Mouse (Mus musculus) frontal cortex, postnatal 10 days (tissue): ENCODE measurements around the gene Macrod2.

Source experiments
- DNase-seq, 2 experiments: peaks; one replicate each; pipeline ENCODE4 v3.0.0; 2022; ENCODE audit warnings: low spot score in 2 of 2, mixed read lengths in 1 of 2

The Macrod2 gene

DNA sequence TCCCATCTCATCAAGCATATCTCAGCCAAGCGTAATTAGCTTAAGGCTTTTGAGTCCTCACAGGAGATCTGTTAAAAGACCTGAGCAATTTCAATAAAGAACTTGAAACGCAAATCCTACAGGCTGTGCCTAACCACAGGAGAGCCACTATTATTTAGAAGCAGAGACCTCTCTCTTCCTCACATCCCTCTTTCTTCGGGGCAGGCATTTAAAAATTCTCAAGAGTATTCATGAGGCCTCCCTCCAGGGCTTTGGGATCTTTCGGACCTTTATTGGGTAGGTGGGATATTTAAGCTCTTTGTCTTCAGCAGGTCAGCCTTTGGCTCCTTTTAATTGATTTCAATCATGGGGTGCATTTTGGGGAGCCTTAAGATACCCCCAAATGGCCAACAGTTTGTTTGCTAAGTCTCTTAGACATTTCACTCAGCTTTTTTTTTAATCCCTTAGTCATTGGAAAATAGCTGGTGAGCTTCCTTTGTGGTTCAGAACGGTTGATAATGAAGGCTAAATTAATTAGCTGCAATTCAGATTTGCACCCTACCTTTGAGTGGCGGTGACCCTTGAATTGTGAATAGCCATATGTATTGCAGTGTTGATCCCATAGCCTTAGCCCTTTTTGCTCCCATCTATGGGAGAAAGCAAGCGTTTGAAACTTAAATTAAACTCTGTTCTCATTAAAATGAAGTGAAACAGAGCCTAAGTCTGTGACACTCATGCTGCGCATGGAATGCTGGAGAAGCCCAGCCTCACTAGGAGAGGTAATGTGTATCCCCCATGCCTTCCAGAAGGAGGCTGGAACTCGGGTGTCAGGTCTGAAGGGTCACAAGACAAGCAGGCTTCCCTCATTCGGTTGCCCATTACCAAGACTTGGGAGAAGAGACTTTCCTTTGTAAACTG lies 1940.2 kb downstream of the Macrod2 start:
- no peak for DNase-seq

DNA sequence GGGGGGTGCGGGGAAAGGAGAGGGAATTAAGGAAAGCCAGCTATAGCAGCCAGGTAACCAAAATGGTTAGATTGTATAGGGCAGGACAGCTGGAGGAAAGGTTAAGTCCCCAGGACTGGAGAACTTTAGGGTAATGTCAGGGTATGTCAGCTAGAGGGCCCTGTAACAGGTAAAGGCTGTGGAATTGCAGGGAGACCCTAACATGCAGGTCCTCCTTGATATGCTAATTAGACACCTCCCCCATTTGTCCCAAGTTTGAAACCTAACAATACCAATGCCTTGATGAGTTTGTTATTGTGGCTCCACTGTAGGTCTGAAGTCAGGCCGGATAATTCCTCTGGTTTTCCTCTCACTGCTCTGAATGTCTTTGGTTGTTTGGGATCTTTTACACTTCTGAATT lies 1948.9 kb downstream of the Macrod2 start:
- no peak for DNase-seq

DNA sequence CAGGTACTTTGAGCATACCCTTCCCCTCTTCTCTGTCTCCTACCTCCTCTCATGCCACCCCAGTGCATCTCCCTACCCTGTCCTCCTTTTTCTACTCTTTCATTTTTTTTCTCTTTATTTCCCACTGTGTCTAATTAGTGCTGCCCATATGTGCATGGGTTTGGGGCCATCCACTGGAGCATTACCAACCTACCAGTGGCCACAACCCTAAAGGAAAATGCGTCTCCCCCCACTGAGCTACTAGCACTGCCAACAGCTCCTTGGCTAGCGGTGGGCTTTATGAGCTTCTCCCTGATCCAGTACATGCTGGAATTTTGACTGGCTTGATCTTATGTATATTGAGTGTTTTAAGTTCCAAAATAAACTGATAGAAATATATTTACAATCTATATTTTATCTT lies 1949.6 kb downstream of the Macrod2 start:
- DNase-seq, result no peak

DNA sequence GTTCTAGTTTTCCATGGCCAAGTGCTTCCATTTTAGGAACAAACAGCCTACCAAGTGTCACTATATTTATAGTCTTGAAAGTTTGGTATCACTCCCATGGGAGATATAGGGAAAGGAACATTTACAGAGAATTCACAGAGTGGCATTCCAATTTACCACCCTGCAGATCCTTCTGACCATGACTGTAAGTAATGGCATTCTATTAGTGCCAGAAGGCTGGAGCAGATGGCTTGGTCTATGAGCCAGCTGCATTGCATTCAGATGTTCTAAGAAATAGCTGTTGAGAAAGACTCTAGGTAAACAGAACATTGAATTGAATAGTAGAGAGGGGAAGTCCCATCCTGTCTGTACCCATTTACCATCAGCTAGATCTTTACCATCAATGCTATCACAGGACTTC lies 1954.7 kb downstream of the Macrod2 start:
- no peak for DNase-seq

DNA sequence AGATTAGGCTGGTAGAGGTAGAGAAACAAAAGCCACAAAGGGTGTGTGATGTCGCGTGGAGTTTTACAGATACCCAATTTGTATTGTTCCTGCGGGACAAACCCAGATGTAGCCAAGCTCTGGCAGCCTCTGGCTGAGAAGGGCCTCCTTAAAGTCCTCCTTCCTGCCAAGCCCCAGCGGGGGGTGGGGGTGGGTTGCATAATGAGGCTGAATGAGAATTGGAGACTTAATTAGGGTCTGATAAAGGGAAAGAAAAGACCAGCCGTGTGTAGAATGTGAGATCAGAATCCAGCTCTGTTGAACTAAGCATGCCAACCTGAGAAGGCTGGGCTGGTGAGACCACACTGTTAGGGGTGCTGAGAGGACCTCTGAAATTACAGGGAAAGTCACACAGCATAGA lies 1967.8 kb downstream of the Macrod2 start:
- DNase-seq, result peak; percentile 24 to 49

DNA sequence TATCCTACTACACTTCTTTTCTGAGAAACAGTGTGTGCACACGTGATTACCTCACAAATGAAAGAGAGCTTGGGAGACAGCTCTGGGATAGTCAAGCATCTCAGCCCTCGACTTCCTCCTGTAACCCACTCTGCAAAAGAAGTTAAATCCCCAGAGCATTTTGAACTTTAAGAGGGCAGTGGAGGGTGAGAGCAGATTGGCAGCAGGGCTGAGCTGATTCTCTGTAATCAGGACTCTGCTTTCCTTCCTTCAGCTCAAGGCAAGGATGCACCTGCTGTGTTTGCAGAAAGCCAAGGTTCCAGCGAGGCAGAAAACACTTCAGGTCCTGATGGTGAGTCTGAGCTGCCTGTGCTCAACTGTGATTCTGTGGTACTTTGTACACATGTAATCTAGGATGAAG lies 1978.9 kb downstream of the Macrod2 start:
- no peak for DNase-seq

DNA sequence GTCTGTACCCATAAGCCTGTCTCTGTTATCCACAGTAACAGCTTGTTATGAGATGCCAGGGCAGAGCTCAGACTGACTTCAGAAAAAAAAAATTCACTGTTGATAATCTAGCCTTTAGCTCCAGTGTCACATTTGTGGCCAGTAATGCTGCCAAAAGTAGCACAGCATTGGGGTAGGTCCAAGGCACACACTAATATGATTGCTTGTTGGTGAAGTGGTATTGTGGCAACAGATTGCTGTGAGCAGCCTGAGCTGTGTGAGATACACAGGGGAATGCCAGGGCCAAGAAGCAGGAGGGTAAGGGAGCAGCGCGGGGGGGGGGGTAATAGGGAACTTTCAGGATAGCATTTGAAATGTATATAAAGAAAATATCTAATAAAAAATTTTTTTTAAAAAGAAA lies 1985.5 kb downstream of the Macrod2 start:
- DNase-seq, result no peak

DNA sequence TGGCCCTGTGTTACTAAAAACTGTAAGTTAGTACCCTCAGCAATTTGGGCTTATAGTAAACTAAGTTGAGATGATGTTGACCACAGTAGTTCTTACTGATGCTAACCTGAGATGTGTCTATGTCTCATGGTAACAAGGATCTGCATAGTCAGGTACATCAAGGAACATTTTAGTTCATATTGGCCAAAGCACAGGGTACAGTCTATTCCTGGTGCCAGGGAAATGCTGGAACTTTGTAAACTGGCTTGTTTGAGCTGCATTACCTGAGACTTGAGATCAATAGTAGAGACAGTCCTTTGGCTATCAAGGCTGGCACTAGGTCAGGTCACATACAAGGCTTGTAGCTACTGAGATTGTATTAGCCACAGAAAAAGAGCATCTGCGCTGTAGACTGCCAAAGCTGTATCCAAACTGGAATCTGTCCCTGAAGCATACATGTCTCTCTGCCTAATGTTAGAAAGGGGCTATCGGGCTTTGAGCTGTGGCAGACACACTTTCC lies 1986.0 kb downstream of the Macrod2 start:
- no peak for DNase-seq

DNA sequence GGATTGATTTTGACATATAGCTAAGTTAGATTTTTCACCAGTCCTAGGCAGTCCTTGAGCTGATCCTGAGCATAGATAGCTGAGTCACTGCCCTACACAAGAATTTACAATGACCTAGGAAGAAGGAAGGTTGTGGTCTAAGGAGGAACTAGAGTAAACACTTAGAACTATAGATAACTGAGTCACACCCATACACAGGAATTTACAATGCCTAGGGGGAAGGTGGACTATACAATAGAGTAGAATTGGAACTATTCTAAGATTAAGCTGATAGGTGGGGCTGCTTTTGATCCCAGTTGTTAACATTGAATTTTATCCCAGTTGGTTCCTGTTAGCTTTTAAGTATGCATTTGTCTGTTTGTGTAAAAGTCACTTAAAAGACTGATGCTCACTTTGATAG lies 1998.4 kb downstream of the Macrod2 start:
- DNase-seq, result no peak

DNA sequence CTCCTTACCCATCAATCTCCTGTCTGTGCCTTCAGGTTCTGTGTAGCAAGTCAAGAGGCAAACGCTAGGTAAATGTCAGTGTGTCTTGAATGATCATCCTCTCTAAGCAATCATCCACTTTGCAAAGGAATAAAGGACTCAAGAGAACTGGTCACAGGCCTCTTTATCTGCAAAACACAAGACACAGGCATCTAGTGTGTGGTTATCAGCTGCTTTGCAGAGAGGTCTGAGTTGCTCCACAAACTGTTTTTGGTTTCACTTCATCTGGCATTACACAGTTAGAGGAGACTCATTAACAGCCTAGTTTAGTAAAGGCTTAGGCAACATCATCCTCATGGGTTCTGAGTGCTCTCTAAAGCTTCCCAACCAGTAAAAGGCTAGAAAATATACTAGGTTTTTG lies 2004.4 kb downstream of the Macrod2 start:
- no peak for DNase-seq

DNA sequence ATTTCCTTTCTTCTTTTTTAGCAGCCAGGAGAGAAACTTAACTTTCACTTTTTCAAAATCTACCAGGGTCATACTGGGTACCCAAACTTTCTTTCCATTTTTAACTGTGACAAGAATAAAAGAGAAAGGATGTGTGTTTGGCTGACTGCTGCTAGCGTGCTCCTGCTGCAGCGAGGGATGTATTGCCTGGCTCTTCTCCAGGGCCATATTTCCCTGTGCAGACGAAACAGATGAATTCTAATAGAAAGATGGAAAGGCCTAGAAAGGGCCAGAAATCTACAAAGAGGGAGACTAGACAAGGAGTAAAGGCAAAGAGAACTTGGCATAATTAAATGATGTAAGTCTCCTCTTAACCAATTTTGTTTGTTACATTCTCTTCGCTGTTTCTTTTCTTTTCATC lies 2005.7 kb downstream of the Macrod2 start:
- no peak for DNase-seq

DNA sequence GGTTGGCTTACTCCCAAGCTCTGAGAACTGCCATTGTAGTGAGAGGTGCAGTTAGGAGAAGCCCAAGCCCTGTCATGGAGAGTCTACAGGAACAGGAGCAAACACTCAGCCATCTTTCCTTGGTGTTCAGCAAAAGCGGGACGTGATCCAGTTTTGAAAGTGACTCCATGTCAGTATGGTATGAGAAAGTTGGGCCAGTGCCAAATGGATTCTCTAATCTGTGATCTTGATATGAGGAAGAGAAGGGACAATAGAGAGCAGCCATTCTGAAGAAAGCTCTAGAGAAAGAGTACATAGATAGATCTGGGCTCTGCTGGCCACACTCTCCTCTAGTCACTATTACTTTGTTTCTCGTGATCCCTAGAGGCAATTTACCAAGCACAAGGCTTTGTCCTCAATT lies 2006.2 kb downstream of the Macrod2 start:
- no peak for DNase-seq

DNA sequence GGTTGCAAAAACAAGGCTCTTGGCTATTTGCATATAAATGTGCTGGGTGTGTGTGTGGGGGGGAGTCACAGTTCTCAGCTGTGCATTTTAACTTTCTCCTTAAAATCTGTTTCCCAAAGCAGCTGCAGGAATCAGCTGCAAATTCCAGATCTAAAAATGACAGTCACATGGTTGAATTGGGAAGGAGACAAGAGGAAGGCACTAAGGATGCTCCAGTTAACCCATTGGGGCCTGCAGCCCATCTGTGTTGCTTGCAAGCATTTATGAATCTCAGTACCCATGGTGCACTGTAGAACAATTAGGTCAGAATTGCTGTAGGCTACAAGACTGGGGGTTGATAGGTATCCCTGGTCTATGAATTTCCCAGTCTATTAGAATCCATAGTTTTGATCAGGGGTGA lies 2008.3 kb downstream of the Macrod2 start:
- DNase-seq, result peak; percentile 27 to 49

DNA sequence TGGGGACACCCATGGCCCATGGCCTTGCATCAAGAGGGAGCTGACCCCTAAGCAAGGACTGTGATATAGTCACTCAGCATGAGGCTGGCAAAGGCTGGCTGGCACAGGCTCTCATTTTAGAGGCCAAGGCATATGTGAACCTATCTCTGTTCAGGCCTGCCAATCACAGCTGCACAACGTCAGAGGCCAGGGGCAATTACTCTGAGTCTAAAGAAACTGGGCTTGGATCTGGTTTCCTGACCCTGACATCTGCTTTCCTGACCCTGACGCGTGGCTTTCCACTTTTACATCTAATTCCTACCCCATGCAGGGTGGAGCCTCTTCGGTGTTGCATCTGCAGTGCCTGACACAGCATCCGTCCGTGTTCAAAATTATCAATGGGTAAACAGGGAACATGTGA lies 2009.2 kb downstream of the Macrod2 start:
- DNase-seq, result no peak

DNA sequence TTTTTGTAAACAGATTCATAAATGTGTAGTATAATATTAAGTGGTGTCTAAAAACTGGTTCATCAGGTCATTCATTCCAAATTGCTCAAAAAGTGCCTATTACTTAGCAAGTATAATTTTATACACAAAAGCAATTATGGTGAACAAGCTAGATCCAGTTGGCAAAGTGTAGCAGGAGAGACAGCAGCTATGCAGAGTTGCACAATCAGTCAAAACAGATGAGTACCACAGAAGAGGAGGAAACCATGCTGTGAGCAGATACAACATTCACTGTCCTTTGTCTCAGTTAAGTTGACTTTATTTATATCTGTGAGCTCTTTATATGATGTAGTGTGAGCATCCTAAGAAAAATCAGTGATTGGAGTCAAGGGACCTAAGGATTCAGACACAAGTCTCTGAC lies 2012.2 kb downstream of the Macrod2 start:
- DNase-seq, result no peak

DNA sequence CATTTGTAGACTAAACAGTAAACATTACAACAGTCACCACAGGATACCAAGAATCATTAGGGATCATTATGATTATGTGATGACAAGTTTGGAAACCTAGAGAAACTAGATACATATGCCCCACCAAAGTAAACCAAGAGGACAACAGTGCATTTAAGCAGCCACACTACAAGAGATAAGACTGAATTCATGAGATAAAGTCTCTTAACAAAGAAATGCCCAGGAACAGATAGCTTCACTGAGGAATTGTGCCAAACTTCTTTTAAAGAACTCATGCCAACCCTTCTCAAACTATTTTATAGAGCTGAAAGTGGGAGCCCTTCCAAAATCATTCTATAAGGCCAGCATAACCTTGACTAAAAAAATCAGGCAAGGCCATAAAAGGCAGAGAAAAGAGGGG lies 2015.0 kb downstream of the Macrod2 start:
- DNase-seq, result no peak

DNA sequence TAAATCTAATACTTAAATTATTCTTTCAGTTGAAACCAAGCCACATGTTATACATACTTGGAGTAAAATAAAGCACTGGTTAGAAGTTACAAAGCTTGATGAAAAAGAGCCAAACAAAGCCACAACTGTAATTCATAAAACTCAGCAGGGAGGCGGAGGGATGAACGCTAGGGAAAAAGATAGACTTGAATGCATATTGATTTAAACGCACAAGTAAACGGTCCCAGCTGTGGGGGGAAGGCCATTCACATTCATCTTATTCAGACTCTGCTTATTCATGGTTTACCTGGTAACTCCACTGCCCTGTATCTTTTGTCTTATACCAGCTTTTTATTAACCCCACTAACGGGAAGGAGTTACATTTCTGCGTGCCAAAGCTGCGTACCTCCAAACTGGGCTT lies 2038.0 kb downstream of the Macrod2 start:
- no peak for DNase-seq

DNA sequence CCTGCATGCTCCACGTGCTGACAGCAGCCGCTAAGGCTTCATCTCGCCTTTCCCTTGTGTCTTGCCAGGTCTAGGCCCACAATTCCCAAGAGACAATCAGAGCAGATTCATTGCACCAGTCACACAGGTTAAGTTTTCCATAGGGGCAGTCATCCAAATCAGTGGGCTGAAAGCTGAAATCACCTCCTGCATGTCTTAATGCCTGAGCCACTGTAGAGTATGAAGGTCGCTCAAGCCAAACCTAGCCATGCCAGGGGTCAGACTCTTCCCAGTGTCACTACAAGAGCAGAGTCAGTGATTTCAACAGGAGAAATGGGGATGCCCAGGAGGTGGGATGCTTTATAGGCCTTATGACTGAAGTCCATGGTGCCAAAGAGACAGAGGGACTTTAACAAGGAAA lies 2039.6 kb downstream of the Macrod2 start:
- DNase-seq, result no peak

DNA sequence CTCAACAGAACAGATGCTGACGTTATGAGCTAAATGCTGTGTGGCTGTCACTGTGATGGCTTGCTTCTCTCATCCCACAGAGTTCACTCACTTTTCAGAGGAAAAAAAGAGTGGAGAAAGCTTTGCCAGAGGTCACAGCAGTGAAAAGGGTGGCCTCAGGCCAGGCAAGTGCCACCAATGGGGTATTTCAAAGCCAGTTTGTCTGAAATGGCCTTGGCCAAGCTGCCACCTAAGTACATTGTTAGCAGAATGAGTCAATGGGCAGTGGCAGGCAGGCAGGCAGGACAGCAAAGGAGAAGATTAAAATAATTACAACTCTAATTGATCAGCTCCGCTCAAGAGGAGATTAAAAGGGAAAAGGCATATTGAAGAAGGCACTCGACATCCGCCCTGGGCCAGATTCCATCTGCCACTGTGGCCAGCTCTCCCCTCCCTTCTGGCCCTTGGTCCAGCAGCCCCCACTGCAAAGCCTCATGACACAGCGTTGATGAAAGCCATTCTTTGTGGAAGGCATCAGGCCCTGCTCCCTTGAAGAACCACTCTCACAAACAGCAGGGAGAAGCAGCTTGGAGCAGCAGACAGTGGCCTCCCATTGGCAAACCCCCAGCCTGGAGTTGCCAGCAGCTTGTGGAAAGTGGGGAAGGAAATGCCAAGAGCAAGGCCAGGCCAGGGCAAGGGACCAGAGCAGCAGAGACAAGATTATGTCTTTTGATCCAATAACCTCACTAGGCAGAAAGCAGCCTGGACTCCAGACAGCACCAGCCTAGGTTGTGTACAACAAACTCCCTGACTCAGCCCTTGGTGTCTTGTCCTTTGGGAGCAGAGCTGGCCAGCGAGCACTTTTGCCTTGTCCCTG lies 2042.7 kb downstream of the Macrod2 start:
- peak; percentile 30 to 45 for DNase-seq
